In the genomic region with DNA sequence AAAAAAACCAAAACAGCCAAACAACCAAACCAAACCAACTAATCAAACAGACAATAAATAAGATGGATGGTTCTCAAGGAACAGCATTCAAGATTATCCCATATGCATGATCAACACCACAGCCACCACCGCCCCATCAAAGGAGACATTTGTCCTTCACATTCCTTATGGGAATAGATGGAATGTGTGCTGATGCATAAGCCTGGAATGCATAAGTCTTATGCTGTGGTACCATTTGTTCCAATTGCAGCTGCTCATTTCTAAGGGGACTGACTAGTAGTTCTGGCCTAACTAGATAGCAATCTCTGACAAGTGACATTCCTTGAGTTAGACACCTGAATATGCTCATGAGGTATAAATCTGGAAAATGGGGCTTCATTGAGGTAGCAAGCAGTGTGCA, we compare ENCODE assay signal across 21 mouse cellular contexts.
"Had no signal": no experiment of that assay in that cellular context is flagged by ENCODE, and none has a peak within 500 bp of the region (broad histone marks: within the 10 kb centered on the region; RNA-seq: fewer than 3 reads in every experiment).

No protein-coding gene starts in this region.

- H3K4me3 ChIP-seq: heart, adult 2 months; heart, embryonic 13.5 days; heart, embryonic 15.5 days; hindbrain, embryonic 13.5 days; hindbrain, embryonic 15.5 days; kidney, embryonic 15.5 days; limb, embryonic 13.5 days; limb, embryonic 15.5 days; liver, embryonic 12.5 days had no signal

- DNase-seq: gastrocnemius, postnatal 14 days; gastrocnemius, postnatal 36 days; heart, adult 11 months; heart, adult 2 months; heart, postnatal 14 days; heart, postnatal 36 days; kidney, adult 11 months; kidney, adult 2 months; kidney, adult 9 months; kidney, postnatal 14 days; kidney, postnatal 36 days; left cerebral cortex, postnatal 4 days had no signal

- H3K27me3 ChIP-seq: heart, embryonic 13.5 days; heart, embryonic 15.5 days; hindbrain, embryonic 13.5 days; hindbrain, embryonic 15.5 days; kidney, embryonic 15.5 days; limb, embryonic 13.5 days; limb, embryonic 15.5 days; liver, embryonic 12.5 days had no signal

- H3K36me3 ChIP-seq: heart, embryonic 13.5 days; heart, embryonic 15.5 days; hindbrain, embryonic 13.5 days; hindbrain, embryonic 15.5 days; kidney, embryonic 15.5 days; limb, embryonic 13.5 days; limb, embryonic 15.5 days; liver, embryonic 12.5 days had no signal

- H3K4me2 ChIP-seq: heart, embryonic 11.5 days; heart, embryonic 13.5 days; heart, embryonic 15.5 days; hindbrain, embryonic 13.5 days; hindbrain, embryonic 15.5 days; kidney, embryonic 15.5 days; limb, embryonic 13.5 days; limb, embryonic 15.5 days; liver, embryonic 12.5 days had no signal
